Mouse (Mus musculus) fat pad, adult 2 months (tissue): ENCODE results near the gene Mical3.

Source experiments
- DNase-seq: peaks from one replicate; pipeline ENCODE4 v3.0.0-alpha.2; 2011; ENCODE audit warnings: low read depth, low spot score; ENCODE audit errors: extremely low read depth

Mical3 gene

GRCm38 (mm10) chr6:121130773-121131172, at the start of gene Mical3:
Mical3 (minus strand) TSS chr6:121130999.
- DNase-seq, result no peak

GRCm38 (mm10) chr6:121179846-121180245, 49.0 kb upstream of the Mical3 start:
- DNase-seq, result no peak

- no peak for DNase-seq
Observed at GRCm38 (mm10) chr6:121178700-121179358, 48.0 kb upstream of the Mical3 start.

DNA sequence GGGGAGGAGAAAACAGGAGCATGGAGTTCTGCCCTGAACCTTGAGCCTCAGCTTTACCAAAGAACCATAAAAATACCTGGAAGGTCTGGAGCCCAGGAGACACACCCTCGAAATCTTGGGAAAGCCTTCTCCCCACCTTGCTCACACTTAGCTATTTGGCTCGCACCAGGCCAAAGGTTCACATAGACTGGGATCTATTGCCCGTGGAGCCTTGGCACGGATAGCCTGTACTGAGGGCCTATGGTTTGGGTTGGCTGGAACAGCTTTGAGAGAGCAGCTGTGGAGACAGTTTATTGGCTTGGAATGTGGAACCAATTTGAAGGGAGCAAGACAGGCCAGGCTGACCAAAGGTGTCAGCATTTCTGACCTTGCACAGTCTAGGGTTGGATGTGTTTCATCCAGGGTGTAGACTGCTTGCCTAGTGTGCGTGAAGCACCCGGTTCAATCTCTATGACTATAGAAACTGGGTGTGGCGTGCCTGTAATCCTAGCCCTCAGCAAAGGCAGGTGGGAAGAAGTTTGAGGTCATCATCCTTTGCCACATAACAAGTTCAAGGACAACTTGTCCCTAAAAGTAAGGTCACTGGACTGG, 46.4 kb upstream of the Mical3 start:
- peak; percentile 91 for DNase-seq

DNA sequence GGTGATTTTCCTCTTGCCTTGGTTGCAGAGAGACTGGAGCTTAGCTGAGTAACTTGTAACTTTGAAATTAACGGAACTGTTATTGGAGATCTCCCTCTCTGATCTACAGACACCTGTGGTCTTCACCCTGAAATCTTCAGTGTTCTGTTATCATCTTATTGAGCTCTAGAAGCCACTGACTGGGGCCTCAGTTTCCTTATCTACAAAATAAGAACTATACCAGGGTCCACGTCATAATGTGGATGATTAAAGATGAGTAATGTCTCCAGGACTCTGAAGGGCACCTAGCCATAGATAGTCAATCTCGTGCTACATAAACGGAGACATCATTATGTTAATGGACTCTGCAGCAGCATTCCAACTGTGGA, 45.9 kb upstream of the Mical3 start:
- DNase-seq, result no peak

DNA sequence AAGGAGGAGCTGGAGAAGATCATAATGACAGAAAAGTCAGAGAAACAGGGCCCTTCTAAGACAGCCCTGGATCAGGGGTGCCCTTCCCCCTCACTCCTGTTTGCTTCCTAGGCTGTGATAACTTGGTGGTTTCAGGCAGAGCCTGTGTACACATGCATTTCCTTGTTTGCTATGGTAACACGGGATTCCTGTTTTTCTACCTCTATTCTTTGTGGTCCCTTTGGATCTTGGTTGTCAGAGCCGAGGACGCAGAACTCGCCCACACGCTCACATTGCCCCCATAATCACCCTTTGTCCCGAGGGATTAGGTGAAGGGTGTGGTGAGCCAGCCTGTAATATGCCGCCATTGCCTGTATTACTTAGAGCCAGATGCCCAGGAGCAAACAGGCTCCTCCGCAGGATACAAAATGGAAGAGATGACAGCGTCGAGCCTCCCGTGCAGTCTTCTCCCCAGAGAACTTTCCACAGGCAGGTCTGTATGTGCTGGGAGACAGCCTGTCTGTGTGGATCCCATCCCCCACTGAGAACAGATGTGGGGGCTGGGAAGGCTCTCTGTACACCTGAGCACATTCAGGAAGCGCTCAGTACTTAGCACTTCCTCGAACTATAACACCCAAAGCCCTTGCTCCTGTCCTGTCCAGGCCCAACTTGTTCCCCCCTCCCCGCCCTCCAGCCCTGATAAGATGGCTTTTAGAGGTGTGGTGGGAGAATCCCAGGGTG, 45.4 kb upstream of the Mical3 start:
- no peak for DNase-seq

GRCm38 (mm10) chr6:121174761-121175160, 44.0 kb upstream of the Mical3 start:
- DNase-seq, result no peak

DNA sequence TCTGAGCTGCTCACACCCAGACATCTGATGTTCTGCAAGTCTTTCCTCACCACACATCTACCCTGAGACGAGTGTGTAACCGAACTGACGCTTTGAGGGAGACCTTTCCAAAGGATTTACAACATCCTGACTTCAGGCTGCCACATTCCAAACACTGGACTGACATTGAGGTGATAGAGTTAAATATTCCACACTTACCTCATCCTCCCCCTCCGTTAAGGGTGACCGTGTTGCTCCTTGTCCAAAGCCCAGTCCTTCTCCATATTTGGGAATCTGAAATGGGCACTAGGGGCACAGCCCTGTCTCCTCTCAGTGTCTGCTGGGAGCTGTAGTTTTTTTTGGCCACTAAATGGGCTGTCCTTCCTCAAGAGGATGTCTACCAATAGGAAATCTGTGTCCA, 42.7 kb upstream of the Mical3 start:
- no peak for DNase-seq

- DNase-seq, result no peak
Observed at GRCm38 (mm10) chr6:121171102-121171501, 40.3 kb upstream of the Mical3 start.

DNA sequence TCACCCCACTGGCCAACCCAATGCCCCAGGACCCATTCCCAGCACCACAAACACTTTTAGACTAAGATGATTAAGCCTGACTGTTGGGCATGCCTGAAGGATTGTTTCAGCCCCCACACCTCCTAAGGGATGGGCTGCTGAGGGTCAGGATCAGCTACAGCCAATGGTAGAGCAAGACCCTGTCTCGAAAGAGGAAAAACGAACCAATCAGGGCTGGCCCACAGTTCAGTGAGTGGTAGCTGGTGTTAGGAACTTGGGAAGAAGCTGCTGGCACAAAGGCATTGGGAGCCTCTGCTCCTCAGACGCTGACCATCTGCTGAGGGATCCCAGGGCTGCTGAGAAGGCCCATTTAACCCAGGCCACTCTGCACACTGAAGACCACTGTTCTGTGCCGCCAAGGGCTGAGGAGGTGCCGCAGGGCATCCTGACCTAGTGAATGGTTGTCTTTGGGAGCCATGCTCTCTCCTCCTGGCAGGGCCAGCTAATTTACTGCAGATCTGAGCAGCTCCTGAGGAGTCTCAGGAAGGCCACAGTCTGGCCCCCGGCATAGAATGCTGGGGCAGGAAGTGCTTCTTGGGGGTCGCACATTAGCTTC, 36.7 kb upstream of the Mical3 start:
- DNase-seq, result no peak

GRCm38 (mm10) chr6:121166098-121166552, 35.3 kb upstream of the Mical3 start:
- no peak for DNase-seq

- DNase-seq, result no peak
Observed at GRCm38 (mm10) chr6:121162616-121163015, 31.8 kb upstream of the Mical3 start.

DNA sequence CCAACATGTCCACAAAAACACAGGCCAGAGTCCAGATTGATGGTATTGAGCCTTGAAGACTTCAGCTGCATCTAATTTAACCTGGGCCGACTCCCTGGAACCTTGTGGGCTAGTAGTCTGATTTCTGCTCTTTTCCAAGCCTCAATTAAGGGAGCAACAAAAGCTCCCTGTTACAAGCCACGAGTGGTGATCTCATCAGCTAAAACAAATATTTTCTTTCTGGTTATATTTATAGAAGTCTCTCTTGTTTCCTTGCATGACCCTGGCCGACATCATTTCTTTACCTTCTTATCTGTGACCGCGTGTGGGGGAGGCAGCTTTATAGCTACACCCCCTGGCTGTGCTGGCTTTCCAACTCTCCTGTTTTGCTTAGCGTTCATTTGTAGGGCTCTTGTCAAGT, 29.3 kb upstream of the Mical3 start:
- no peak for DNase-seq

DNA sequence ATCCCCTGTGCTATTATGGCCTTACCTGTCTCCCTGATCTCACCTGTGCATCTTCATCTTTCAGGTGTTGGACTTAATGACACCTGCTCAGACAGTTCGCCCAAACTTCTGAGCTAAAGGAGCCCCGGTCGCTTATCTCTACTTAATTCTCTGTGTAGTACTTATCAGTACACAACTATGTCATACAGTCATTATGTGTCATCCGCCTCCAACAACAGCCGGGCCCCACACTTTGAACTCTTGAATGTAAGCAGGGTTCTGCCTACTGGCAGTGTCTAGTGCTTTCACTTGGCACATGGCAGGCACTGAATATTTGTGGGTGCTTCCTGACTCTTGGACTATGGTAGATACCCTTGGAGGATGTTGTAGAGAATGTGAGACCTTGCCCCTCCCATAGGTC, 28.8 kb upstream of the Mical3 start:
- no peak for DNase-seq

GRCm38 (mm10) chr6:121156030-121156429, 25.2 kb upstream of the Mical3 start:
- no peak for DNase-seq

- DNase-seq, result no peak
Observed at GRCm38 (mm10) chr6:121154451-121155300, 23.9 kb upstream of the Mical3 start.

- DNase-seq, result no peak
Observed at GRCm38 (mm10) chr6:121153177-121153576, 22.4 kb upstream of the Mical3 start.

DNA sequence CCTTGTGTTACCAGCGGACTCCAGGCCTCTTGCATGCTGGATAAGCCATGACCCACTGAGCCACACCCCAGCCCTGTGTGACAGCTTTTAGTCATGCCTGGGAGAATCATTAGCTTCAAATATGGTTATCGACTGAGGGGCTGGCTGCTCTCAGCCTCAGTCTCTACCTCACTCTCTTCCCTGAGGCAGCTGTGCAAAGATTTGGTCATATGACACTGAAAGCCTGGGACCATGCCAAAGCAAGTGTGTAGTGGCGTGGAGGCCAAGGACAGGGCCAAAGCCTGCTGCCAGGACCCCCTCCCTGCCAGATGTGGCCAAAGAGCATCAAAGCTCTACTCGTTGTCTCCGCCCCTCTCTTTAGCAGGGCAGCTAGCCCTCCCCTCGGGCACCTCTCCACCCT, 20.9 kb upstream of the Mical3 start:
- DNase-seq, result no peak

GRCm38 (mm10) chr6:121150126-121150525, 19.3 kb upstream of the Mical3 start:
- no peak for DNase-seq

GRCm38 (mm10) chr6:121149420-121149819, 18.6 kb upstream of the Mical3 start:
- no peak for DNase-seq

DNA sequence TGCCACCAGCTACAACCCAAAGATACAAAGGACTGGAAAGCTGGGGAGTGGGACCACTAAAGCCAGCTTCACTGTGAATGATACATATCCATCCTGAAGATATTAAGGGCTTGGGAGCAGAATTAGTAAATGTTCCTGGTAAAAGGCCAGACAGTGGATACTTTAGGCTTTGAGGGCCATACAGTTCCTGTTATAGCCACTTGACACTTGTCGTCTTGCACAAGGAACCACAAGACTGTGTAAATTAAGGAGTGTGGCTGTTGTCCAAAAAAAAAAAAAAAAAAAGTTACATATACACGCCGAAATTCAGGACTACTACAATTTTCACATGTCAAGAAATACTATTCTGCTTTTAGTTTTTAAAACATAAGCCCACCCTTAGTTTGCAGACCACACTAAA, 17.6 kb upstream of the Mical3 start:
- DNase-seq, result no peak
